Mouse (Mus musculus): Measurements from ENCODE around the gene Arl3. TPM values are rescaled to one million over a fixed set of nuclear protein-coding genes. Genes with fewer than 3 reads are reported as not detected.
A peak's percentile ranks its signal among the peaks of the same experiment; 100 is the strongest.

Gene Arl3
- total RNA-seq, 2 experiments from 2014 or later: 111 to 121 TPM

DNA sequence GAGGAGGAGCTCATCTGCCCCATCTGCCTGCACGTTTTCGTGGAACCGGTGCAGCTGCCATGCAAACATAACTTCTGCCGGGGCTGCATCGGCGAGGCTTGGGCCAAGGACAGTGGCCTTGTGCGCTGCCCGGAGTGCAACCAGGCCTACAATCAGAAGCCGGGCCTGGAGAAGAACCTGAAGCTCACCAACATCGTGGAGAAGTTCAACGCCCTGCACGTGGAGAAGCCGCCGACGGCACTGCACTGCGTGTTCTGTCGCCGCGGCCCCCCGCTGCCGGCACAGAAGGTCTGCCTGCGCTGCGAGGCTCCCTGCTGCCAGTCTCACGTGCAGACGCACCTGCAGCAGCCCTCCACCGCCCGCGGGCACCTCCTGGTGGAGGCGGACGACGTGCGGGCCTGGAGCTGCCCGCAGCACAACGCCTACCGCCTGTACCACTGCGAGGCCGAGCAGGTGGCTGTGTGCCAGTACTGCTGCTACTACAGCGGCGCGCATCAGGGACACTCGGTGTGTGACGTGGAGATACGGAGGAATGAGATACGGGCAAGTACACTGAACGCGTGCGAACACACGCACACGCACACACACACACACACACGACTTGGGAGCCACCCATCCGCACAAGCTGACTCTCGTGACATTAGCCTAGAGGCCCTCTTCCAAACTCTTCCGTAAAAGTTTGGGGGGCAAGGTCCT, 70.4 kb downstream of the Arl3 start:
- peak; percentile 69 to 74 for DNase-seq (ENCODE audit: low spot score in 2 of 2)

DNA sequence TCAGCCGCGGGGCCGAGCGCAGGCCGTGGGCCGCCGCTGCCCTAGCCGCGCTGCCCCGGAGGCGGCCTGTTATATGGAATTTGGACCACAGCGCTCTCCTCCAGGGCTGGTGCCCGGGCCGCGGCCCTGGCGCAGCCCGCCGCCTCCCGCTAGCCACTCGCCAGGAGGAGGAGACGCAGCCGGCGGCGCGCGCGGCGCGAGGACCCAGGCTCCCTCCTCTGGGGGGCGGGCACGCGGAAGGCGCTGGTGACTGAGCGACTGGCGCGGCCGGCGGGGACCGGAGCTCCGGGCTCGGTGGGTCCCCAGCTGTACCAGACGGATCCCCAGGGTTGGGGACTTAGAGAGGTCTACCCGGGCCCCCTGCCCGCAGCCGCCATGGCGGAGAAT, 70.9 kb downstream of the Arl3 start:
- DNase-seq (ENCODE audit: low spot score in 2 of 2): peak in 1 of 2 experiments; percentile 74

DNA sequence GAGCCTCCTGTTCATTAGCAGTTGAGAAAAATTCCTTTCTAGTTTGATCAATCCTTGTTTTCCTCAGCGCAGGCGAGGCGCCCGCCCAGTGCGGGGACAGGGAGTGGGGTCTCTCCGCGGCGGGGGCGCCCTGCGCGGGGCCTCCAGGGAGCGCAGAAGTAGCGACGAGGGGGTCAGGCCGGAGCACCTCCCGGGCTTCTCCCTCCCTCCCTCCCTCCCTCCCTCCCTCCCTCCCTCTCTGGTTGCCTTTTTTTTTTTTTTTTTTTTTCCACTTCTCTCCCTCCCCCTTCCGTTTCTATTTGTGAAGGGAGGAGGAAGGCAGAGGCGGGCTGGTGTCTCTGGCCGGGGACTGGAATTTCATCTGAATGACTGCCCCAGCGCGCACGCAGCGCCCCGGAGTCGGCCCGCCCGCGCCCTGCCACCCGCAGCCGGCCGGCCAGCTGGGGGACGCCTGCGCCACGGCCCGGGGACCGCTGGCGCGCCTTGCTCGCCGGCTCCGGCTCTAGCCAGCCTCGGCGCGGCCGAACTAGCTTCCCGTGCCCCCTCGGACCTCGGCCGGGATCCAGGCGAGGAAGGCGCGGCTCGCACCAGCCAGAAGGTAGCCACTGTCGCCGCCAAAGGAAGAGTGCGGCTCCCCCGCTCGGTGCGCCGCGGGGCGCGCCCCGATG, 71.5 kb downstream of the Arl3 start, which contains the start of gene Trim8:
Gene Trim8 (plus strand): TSS at position 302 of the 668 bp plus-strand sequence.
- DNase-seq (ENCODE audit: low spot score in 2 of 2): peak; percentile 82 to 85

DNA sequence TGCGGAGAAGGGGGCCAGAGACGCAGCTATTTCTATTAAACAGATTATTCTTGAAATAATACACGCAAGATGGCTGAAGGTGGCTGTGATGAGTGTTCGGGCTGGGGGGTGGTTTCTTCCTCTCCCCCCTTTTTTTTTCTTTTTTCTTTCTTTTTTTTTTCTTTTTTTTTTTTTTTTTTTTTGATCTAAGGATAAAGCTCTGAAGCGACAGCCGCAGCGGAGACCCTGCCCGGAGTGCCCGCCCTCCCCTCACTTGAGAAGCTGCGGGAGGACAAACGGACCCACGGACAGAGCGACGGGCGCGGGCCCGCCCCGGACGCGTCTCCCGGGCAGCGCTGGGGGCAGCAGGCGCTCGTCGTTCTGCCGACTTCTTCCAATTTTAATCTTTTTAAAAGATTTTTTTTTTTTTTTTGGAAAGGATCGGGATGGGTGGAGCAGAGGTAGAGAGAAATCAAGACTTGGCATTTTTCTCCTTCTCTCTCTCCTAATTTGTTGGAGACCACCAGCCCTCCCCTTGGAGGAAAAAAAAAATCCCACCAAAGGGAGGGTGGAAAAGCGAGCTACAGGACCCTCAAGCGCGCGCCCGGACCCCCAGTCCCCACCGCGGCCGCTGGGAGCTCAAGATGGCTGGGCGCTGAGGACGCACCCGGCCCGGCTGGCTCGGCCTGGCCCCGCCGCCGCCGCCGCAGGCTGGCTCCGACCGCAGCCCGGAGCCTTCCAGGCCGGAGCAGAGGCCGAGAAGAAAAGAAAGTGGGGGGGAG, 72.2 kb downstream of the Arl3 start:
- DNase-seq (ENCODE audit: low spot score in 2 of 2): peak in 1 of 2 experiments; percentile 63

DNA sequence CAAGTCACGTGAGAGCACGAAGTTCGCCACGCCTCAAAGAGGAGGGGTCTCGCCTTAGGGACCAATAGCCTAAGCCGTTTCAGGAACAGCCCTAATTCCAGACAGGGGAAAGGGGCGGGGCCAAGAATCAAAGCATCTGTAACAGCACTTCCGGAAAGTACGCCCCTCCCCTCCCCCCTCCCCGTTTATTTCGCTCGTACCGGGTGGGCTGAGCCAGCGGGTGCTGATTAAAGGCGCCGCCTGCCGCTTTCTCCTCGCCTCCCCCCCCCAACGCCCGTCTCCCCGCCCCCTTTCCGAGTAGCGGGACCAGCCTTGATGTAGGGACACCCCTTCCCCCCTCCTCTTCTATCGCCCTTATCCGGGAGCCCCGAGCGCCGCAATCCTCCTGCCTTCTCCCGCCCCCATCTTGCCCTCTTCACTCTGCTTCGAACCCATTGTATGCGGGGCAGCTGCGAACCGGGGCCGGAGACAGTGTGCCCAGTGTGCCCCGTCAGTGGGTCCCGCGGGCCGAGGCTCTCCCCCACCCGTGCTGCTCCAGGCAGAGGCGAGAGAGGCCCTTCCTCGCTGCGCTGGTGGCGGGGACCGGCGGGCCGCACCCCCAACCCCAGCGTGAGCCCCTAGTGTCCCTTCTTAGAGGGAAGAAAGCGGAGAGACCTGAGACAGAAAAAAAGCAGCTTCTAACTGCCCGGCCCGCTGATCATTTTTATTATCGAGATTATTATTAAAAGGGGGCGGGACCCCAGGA, 73.0 kb downstream of the Arl3 start:
- peak; percentile 90 to 99 for DNase-seq (ENCODE audit: low spot score in 2 of 2)

DNA sequence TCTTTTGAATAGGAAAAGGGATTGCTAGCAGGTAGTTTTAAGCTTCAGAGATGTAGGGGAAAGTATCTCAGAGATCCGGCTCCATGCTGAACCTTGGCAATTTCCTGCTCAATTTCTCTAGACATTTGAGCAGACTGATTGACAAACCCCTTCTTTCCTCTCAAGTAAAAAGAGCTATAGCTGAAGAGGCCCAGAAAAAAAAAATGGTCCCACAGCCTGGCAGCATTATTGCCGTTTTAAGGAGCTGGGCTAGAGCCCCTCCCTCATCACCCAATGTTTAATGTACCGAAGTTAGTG, 73.5 kb downstream of the Arl3 start:
- no peak for DNase-seq (ENCODE audit: low spot score in 2 of 2)

DNA sequence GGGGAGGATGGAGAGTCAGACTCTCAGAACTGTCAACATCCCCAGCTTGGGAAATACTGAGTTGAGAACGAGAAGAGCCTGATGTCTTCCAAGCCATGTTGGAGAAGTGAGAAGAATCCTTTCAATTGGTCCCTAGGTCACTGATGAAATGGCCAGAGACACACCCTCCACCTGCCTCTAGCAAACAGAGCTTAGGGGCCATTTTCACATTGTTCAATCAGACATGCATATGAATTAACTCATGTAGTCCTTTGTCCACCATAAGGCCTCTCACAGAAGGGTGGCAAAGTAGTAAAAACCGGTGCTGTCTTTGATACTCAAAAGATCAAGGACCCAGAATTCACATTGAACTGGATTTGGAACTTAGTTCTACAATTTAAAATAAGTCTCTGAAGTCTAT, 75.8 kb downstream of the Arl3 start:
- DNase-seq (ENCODE audit: low spot score in 2 of 2): no peak

DNA sequence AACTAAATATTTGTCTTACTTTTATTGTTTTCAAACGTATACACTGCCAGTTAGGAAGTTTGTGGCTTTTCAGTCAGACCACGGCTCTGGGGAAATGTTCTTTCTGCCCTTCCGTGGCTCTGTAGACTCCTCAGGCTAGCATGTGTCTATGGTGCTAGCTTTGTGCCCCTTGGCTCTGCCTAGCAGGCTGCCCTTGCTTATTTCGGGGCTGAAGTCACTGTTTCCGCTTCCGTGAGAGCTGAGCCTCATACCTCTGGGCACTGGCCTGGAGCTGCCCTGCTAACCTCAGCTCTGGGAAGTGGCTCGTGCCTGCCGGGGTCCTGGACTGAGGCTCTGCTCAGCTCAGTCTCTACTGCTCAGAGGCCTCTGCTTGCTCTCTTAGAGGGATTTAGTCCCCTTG, 77.9 kb downstream of the Arl3 start:
- DNase-seq (ENCODE audit: low spot score in 2 of 2): no peak

DNA sequence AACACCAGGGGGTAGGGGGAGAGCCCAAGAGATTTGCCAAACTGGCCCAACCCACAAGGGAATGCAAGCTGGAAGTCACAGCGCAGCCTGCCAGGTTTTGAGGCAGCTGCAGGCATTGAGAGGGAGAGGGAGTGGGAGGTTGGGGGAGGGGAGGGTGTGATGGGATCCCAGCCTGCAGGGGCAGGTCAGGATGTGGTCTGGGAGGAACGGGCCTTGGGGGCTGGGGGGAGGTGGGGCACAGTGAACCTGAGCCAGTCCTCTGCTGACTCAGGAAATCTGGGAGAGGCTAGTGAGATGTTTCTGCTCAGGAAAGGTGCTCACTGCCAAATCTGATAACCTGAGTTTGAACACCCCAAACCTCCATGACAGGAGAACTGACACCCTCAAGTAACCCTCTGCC, 82.4 kb downstream of the Arl3 start:
- no peak for DNase-seq (ENCODE audit: low spot score in 2 of 2)

DNA sequence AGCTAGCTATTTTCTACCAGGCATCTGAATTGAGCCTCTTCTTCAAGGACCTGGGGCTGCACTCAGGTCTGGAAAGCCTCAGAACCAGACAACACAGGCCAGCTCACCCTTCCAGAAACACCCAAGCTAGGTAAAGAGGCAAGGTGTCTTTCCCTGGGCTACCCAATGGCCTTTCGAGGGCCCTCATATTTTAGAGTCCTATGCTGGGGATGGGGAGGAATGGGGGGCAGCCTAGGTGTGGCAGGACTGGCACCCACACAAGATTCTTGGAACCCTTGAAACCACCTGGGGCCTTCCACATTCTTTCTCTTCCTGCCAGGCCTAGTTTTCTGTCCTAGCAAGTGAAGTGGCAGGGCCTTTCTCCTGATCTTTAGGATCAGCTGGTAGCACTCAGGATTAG, 83.5 kb downstream of the Arl3 start:
- no peak for DNase-seq (ENCODE audit: low spot score in 2 of 2)

DNA sequence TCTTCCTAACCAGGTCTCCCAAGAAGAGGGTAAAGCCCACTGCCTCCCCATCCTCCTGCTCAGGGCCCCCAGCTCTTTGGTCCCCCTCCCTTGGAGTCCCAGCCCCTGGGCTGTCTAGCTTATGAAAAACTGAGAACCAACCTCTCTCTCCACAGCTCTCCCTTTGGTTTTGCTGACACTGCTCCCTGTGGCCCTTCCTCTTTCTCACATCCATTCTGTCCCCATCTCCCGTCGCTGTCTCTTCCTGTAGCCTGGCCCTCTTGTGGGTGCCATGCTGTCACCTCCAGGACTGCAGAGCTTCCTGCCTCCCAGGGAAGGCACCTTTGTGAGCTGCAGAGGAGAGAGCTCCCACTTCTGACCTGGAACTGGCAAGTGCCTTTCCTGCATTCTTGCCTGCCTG, 86.3 kb downstream of the Arl3 start:
- no peak for DNase-seq (ENCODE audit: low spot score in 2 of 2)

DNA sequence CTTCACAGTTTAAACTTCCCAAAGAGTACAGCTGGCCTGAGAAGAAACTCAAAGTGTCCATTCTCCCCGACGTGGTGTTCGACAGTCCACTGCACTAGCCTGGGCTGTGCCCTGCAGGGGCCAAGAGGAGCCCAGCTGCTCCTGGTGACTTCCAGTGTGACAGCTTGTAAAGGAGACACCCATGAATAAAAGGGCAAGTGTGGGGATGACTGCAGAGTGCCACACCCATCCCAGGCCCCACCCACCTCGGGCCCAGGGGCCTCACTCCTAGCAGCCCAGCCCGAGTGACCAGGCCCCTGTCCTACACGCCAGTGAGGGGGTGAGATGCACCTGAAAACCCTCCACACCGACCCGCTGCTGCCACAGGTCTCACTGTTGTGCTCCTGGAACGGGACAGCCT, 87.2 kb downstream of the Arl3 start:
- DNase-seq (ENCODE audit: low spot score in 2 of 2): no peak

DNA sequence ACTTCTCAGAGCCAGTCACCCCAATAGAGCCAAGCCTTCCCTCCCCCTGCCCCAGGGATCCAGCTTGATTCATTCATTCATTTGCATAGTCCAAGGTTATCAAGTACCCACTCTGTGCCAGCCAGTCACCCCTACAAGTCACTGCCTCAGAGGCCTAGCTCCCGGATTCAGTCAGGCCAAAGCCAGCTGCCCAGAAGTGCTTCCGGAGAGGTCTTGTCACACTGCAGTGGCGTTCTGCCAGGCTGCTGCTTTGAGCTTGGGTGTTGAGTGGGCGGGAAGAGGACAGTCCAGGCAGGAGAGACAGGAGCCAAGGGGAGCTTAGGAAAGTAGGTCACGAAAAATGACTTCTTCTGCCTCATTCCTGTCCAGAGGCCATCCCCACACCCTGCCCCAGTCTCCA, 88.5 kb downstream of the Arl3 start:
- no peak for DNase-seq (ENCODE audit: low spot score in 2 of 2)

DNA sequence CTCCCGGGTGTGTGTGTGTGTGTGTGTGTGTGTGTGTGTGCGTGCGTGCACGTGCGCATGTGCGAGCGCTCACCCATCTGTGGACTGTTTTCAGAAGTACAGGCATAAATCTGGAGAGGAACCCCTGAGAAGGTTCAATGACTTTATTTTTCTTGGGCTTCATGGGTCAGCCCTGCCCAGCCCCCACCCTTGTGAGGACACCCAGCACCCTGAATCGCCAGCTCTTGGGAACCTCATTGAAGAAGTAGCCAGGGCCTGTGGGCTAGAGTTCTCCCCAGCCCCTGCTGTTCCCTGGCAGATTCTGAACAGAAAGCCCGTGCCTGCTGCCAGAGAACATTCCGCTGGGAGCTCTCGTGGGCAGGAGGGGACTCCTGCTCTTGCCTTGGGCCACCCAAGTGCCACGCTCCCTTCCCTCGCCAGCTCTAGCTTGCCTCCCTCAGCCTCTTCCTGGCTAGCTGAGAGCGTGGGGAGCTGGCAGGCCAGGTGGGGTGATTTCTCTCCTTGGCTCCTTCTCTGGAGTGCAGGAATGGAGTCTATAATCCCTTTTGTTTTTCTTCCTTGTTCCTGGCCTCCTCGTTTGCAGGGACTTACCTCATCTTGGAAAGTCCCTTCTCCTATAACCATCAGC, 89.2 kb downstream of the Arl3 start:
- DNase-seq (ENCODE audit: low spot score in 2 of 2): peak; percentile 74 to 80

DNA sequence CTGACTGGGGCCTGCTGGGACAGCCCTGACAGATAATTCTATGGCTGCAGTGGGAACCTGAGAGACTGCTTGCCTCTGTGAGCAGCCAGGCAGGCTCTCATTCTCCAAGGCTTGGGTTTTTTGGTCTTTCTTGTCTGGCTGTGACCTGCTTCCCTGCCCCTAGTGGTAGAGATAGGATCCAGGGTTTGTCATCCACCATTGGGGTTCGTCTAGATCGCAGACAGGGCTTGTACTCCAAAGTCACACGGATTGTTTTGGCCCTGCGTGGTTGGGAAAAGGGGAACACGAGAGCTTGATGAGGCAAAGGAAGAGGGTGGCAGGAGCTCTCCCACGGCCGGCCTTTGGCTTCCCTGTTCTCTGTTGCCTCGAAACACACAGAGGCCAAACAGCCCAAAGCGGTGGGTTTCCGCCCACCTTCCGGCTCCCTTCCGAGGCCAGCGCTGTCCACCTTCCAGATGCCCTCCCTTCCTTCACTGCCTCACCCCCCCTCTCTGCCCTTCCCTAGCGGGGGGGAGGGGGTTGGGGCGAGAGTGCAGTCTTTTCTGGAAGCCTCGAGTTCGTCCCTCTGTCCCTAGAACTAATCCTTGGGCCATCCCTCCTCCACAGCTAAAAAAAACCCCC, 90.0 kb downstream of the Arl3 start:
- no peak for DNase-seq (ENCODE audit: low spot score in 2 of 2)

DNA sequence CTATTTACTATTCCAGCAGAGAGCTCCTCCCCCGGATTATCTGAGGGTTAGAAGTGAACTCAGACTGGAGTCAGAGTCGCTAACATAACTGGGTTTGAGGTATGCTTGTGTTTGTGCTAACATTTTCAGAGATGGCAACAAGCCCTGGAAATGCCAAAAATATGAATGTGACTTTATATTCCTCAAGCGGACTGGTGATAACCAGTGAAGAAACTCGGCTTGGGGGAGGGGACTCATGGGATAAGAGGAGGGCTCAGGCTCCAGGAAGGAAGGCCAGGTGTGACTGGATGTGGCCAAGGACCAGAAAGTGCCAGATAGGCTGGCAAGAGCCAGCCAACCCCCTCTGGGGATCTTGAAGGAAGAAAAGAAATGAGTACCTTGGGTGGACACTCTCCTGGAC, 91.2 kb downstream of the Arl3 start:
- no peak for DNase-seq (ENCODE audit: low spot score in 2 of 2)

DNA sequence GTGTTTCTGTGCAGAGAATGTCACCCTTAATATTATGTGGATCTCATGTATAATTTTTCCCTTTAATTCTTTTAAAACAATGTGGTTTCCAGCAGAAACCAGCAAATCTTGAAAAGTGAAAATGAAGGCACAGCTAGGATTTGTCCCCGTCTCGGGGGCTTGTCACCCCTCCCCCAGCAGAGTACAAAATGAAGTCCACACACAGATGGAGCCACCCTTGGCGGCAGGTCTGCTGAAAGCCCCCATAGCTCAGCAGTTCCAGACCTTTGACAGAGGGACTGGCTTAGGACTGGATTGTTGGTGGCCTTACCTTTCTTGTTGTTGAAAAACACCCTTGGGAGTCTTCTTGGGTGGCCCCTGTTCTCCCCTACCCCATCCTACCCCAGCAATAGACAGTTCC, 91.6 kb downstream of the Arl3 start:
- no peak for DNase-seq (ENCODE audit: low spot score in 2 of 2)

Measured in layer of hippocampus, postnatal 14 days (tissue).